8 mouse cellular contexts compared by ENCODE assay signal in genomic region chr2:74657251-74658023, GRCm38 (mm10). TPM values are rescaled to one million over a fixed set of nuclear protein-coding genes. Genes with fewer than 3 reads are reported as not detected.
DNase-seq lines count a peak whose midpoint lies in the region; ATAC-seq lines count a peak whose summit lies in the region.

No protein-coding gene starts in this region.

- H3K36me3 ChIP-seq in embryonic facial prominence, embryonic 15.5 days = no peaks in the 10 kb centered on the region
- no peaks in the 10 kb centered on the region for H3K36me3 ChIP-seq in intestine, embryonic 16.5 days (ENCODE audit: control insufficient read depth, insufficient read depth, low read length)
- no peaks in the 10 kb centered on the region for H3K36me3 ChIP-seq in neural tube, embryonic 14.5 days (ENCODE audit: control insufficient read depth, insufficient read depth, low read length)

- H3K4me3 ChIP-seq in embryonic facial prominence, embryonic 15.5 days (replicated peaks) = peak overlapping the region; percentile 21; the same call in 1 of the 2 replicates
- H3K4me3 ChIP-seq in intestine, embryonic 16.5 days (ENCODE audit: low read length) = peak overlapping the region; percentile 13; the same call in 1 of the 2 replicates
- no peak overlapping the region for H3K4me3 ChIP-seq in neural tube, embryonic 14.5 days (ENCODE audit: low read depth, low read length)

- WGBS in embryonic facial prominence, embryonic 15.5 days = 3% methylated on average over 62 of the region's 62 CpGs
- WGBS in intestine, embryonic 16.5 days = 3% methylated on average over 62 of the region's 62 CpGs
- WGBS in neural tube, embryonic 14.5 days = 2% methylated on average over 62 of the region's 62 CpGs

- H3K9me3 ChIP-seq in embryonic facial prominence, embryonic 15.5 days (replicated peaks) = no peaks in the 10 kb centered on the region
- no peaks in the 10 kb centered on the region for H3K9me3 ChIP-seq in intestine, embryonic 16.5 days (ENCODE audit: control insufficient read depth, low read length)
- no peaks in the 10 kb centered on the region for H3K9me3 ChIP-seq in neural tube, embryonic 14.5 days (ENCODE audit: control insufficient read depth, low read length)

- peak; percentile 17 for DNase-seq in right cerebral cortex, postnatal 25 days
- no peak for DNase-seq in right cerebral cortex, adult 18-20 months
- DNase-seq in layer of hippocampus, adult 11-12 months (ENCODE audit: low spot score) = no peak
- no peak for DNase-seq in lung, postnatal 25 days (ENCODE audit: low spot score)
- DNase-seq in left cerebral cortex, postnatal 25 days (ENCODE audit: low spot score in 2 of 2) = no peak

- intact Hi-C loops in left cerebral cortex, postnatal 25 days (cut with DNase I) = loop anchor here (5.0 kb wide), 1 partner anchor 45 kb away; the partner anchor contains the start of gene Hoxd8

- peaks cover 34% of the 10 kb centered on the region for H3K4me1 ChIP-seq in embryonic facial prominence, embryonic 15.5 days
- H3K4me1 ChIP-seq in intestine, embryonic 16.5 days (ENCODE audit: control insufficient read depth, insufficient read depth, low read length) = no peaks in the 10 kb centered on the region; the same call in 1 of the 2 replicates
- peaks cover 5% of the 10 kb centered on the region for H3K4me1 ChIP-seq in neural tube, embryonic 14.5 days (ENCODE audit: control insufficient read depth, insufficient read depth, low read length)

- H3K9ac ChIP-seq in embryonic facial prominence, embryonic 15.5 days = no peak overlapping the region
- H3K9ac ChIP-seq in intestine, embryonic 16.5 days (ENCODE audit: low read depth, low read length) = no peak overlapping the region
- no peak overlapping the region for H3K9ac ChIP-seq in neural tube, embryonic 14.5 days (replicated peaks; ENCODE audit: low read depth, low read length)

- H3K4me2 ChIP-seq in embryonic facial prominence, embryonic 15.5 days (replicated peaks) = peak overlapping the region; percentile 29
- 0 out of 2 replicates have a peak overlapping the region, but pooled peaks have one; percentile 7 for H3K4me2 ChIP-seq in intestine, embryonic 16.5 days (ENCODE audit: low read depth, low read length)
- no peak overlapping the region for H3K4me2 ChIP-seq in neural tube, embryonic 14.5 days (ENCODE audit: low read depth, low read length)

- H3K27ac ChIP-seq in embryonic facial prominence, embryonic 15.5 days (replicated peaks) = no peak overlapping the region
- H3K27ac ChIP-seq in intestine, embryonic 16.5 days (ENCODE audit: low read length) = no peak overlapping the region
- 0 out of 2 replicates have a peak overlapping the region, but pooled peaks have one; percentile 22 for H3K27ac ChIP-seq in neural tube, embryonic 14.5 days (ENCODE audit: low read depth, low read length)

- ATAC-seq in embryonic facial prominence, embryonic 15.5 days (ENCODE audit: insufficient number of reproducible peaks, low FRiP score, low TSS enrichment, low read depth) = no peak
- no peak for ATAC-seq in intestine, embryonic 16.5 days
- no peak for ATAC-seq in neural tube, embryonic 14.5 days (ENCODE audit: low read depth)

- peaks cover 86% of the 10 kb centered on the region for H3K27me3 ChIP-seq in embryonic facial prominence, embryonic 15.5 days
- H3K27me3 ChIP-seq in intestine, embryonic 16.5 days (replicated peaks; ENCODE audit: control insufficient read depth, insufficient read depth, low read length) = peaks cover 63% of the 10 kb centered on the region
- peaks cover 37% of the 10 kb centered on the region for H3K27me3 ChIP-seq in neural tube, embryonic 14.5 days (ENCODE audit: control insufficient read depth, insufficient read depth, low read length)

RNA-seq across cellular contexts. Expression of gene Evx2, which starts 1.9 kb away (rescaled TPM):
- polyA plus RNA-seq in embryonic facial prominence, embryonic 15.5 days (2015; fragmentation: Nextera tagmentation; extraction: Ambion mirVana) = not detected in 2 replicates
- 0.05 TPM in 1 of 2 replicates, not detected in the other for polyA plus RNA-seq in intestine, embryonic 16.5 days (2015; fragmentation: Nextera tagmentation; extraction: Ambion mirVana)
- polyA plus RNA-seq in neural tube, embryonic 14.5 days (2014; fragmentation: Nextera tagmentation; extraction: Ambion mirVana) = 0.36 and 0.55 TPM in 2 replicates
- not detected for total RNA-seq in left cerebral cortex, postnatal 25 days (2021)

RNA-seq across cellular contexts. Expression of gene Hoxd13, which starts 10.7 kb away (rescaled TPM):
- polyA plus RNA-seq in embryonic facial prominence, embryonic 15.5 days (2015; fragmentation: Nextera tagmentation; extraction: Ambion mirVana) = not detected in 2 replicates
- polyA plus RNA-seq in intestine, embryonic 16.5 days (2015; fragmentation: Nextera tagmentation; extraction: Ambion mirVana) = 0.18 and 0.32 TPM in 2 replicates
- polyA plus RNA-seq in neural tube, embryonic 14.5 days (2014; fragmentation: Nextera tagmentation; extraction: Ambion mirVana) = not detected in 2 replicates
- not detected for total RNA-seq in left cerebral cortex, postnatal 25 days (2021)

RNA-seq across cellular contexts. Expression of gene Hoxd12, which starts 17.4 kb away (rescaled TPM):
- not detected in 2 replicates for polyA plus RNA-seq in embryonic facial prominence, embryonic 15.5 days (2015; fragmentation: Nextera tagmentation; extraction: Ambion mirVana)
- polyA plus RNA-seq in intestine, embryonic 16.5 days (2015; fragmentation: Nextera tagmentation; extraction: Ambion mirVana) = 0.32 and 0.60 TPM in 2 replicates
- not detected in 2 replicates for polyA plus RNA-seq in neural tube, embryonic 14.5 days (2014; fragmentation: Nextera tagmentation; extraction: Ambion mirVana)
- total RNA-seq in left cerebral cortex, postnatal 25 days (2021) = not detected

RNA-seq across cellular contexts. Expression of gene Hoxd11, which starts 21.9 kb away (rescaled TPM):
- not detected in 2 replicates for polyA plus RNA-seq in embryonic facial prominence, embryonic 15.5 days (2015; fragmentation: Nextera tagmentation; extraction: Ambion mirVana)
- polyA plus RNA-seq in intestine, embryonic 16.5 days (2015; fragmentation: Nextera tagmentation; extraction: Ambion mirVana) = 0.69 and 1.1 TPM in 2 replicates
- polyA plus RNA-seq in neural tube, embryonic 14.5 days (2014; fragmentation: Nextera tagmentation; extraction: Ambion mirVana) = 0.09 TPM in 1 of 2 replicates, not detected in the other
- not detected for total RNA-seq in left cerebral cortex, postnatal 25 days (2021)

RNA-seq across cellular contexts. Expression of gene Hoxd10, which starts 34.3 kb away (rescaled TPM):
- polyA plus RNA-seq in embryonic facial prominence, embryonic 15.5 days (2015; fragmentation: Nextera tagmentation; extraction: Ambion mirVana) = 0.57 and 0.76 TPM in 2 replicates
- polyA plus RNA-seq in intestine, embryonic 16.5 days (2015; fragmentation: Nextera tagmentation; extraction: Ambion mirVana) = 3.7 and 4.4 TPM in 2 replicates
- 55.4 and 90.2 TPM in 2 replicates for polyA plus RNA-seq in neural tube, embryonic 14.5 days (2014; fragmentation: Nextera tagmentation; extraction: Ambion mirVana)
- total RNA-seq in left cerebral cortex, postnatal 25 days (2021) = not detected
